In the genomic region with DNA sequence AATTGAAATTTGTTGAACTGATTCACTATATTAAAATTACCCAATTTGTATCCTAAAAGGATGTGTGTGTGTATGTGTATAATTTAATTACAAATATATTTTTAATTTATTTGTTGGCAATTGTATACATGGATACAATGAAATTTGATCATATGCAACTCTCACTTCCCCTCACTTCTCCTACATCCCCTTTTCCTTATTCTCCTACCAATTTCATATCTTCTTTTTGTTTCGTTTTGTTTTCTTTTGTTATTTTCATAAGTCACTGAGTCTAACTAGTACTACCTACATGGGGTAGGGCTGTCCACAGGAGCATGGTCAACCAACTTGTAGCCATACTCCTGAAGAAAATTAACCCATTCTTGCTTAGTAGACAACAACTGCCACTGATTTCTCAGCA, we compare ENCODE assay signal across 18 mouse cellular contexts. TPM values are rescaled to one million over a fixed set of nuclear protein-coding genes. Genes with fewer than 3 reads are reported as not detected.
"Had no signal": no experiment of that assay in that cellular context is flagged by ENCODE, and none has a peak within 500 bp of the region (broad histone marks: within the 10 kb centered on the region; RNA-seq: fewer than 3 reads in every experiment).

No protein-coding gene starts in this region.

- DNase-seq: left cerebral cortex, postnatal 4 days; liver; liver, embryonic 13.5 days; liver, postnatal 0 days; lung, adult 18-20 months; lung, adult 2 months; lung, embryonic 14.5 days; lung, postnatal 10 days; lung, postnatal 14 days; lung, postnatal 36 days; lung, postnatal 4 days; midbrain, embryonic 14.5 days had no signal

- ATAC-seq: liver, embryonic 12.5 days; liver, postnatal 0 days; lung, postnatal 0 days; midbrain, embryonic 13.5 days; midbrain, embryonic 15.5 days; midbrain, embryonic 16.5 days had no signal

RNA-seq across cellular contexts. Expression of gene Cav2, which starts 41.3 kb away (rescaled TPM):
- total RNA-seq: megakaryocyte-erythroid progenitor cell, adult 5-6 weeks had no signal
